Mouse (Mus musculus) forebrain, embryonic 15.5 days (tissue): ENCODE results near the gene Vmn1r15. TPM values are rescaled to one million over a fixed set of nuclear protein-coding genes. Genes with fewer than 3 reads are reported as not detected.

Experiments
- ATAC-seq: fragments of 200-750 bp; cut with Nextera tagmentation; replicated peaks from 2 replicates; pipeline ENCODE4 v1.8.0; 2017; ENCODE audit warnings: mild to moderate bottlenecking, moderate TSS enrichment, moderate library complexity
- H3K27ac ChIP-seq: fragments of 300-500 bp; sonication (generic); replicated peaks from 2 replicates; pipeline ENCODE4 v1.5.1; 2015; ENCODE audit warnings: mild to moderate bottlenecking, inconsistent platforms
- H3K27me3 ChIP-seq: fragments of 300-500 bp; sonication (generic); 2 replicates; pipeline ENCODE4 v1.6.1; 2015; ENCODE audit warnings: inconsistent platforms
- H3K36me3 ChIP-seq: fragments of 300-500 bp; sonication (generic); 2 replicates; pipeline ENCODE4 v1.6.1; 2015; ENCODE audit warnings: mild to moderate bottlenecking, inconsistent platforms
- H3K4me1 ChIP-seq: fragments of 300-500 bp; sonication (generic); 2 replicates; pipeline ENCODE4 v1.6.1; 2015; ENCODE audit warnings: inconsistent platforms
- H3K4me2 ChIP-seq: fragments of 300-500 bp; sonication (generic); replicated peaks from 2 replicates; pipeline ENCODE4 v1.6.1; 2015; ENCODE audit warnings: mild to moderate bottlenecking, inconsistent platforms
- H3K4me3 ChIP-seq: fragments of 300-500 bp; sonication (generic); 2 replicates; pipeline ENCODE4 v1.5.1; 2015; ENCODE audit warnings: mild to moderate bottlenecking, inconsistent platforms
- H3K9ac ChIP-seq: fragments of 300-500 bp; sonication (generic); replicated peaks from 2 replicates; pipeline ENCODE4 v1.6.1; 2015; ENCODE audit warnings: mild to moderate bottlenecking, inconsistent platforms
- H3K9me3 ChIP-seq: fragments of 300-500 bp; sonication (generic); 2 replicates; pipeline ENCODE4 v1.6.1; 2016; ENCODE audit warnings: inconsistent platforms
- WGBS: fragments of 180-500 bp; shearing (Covaris S2); methylation state at CpG from one replicate; pipeline ENCODE4 v1.1.7; 2015; ENCODE audit warnings: mixed read lengths; 5-methylcytosine and 5-hydroxymethylcytosine counted together
- polyA plus RNA-seq: library from polyadenylated mRNA; unstranded; fragments of >200 nt; fragmentation: Nextera tagmentation; extraction: Ambion mirVana; gene quantifications from 2 replicates; pipeline ENCODE4 v1.2.1, GENCODE M21; 2015

Gene Vmn1r15
- polyA plus RNA-seq = not detected in 2 replicates

- no peak within 1 kb of the TSS for H3K4me3 ChIP-seq
- H3K27me3 ChIP-seq = no peaks in the 10 kb centered on the region
- H3K4me2 ChIP-seq = no peak within 1 kb of the TSS
- WGBS = 88% methylated on average over 1 of the region's 1 CpGs
- no peaks in the 10 kb centered on the region for H3K36me3 ChIP-seq
- no peaks in the 10 kb centered on the region for H3K4me1 ChIP-seq
- no peak within 1 kb of the TSS for H3K9ac ChIP-seq
- no peak within 1 kb of the TSS for H3K27ac ChIP-seq
- no peak for ATAC-seq
- no peaks in the 10 kb centered on the region for H3K9me3 ChIP-seq
Observed at GRCm38 (mm10) chr6:57257652-57258051, at the start of gene Vmn1r15. Gene Vmn1r15, plus strand, starts transcription at chr6:57257952.

- Histone ChIP-seq H3K9me3 (no peaks in the 10 kb centered on the region), H3K4me1 (no peaks in the 10 kb centered on the region), H3K36me3 (no peaks in the 10 kb centered on the region), H3K27me3 (no peaks in the 10 kb centered on the region), H3K4me3 (no peak within 1 kb of the TSS), H3K27ac (no peak within 1 kb of the TSS), H3K4me2 (no peak within 1 kb of the TSS), H3K9ac (no peak within 1 kb of the TSS)
- WGBS = 94% methylated on average over 3 of the region's 3 CpGs
- no peak for ATAC-seq
Observed at GRCm38 (mm10) chr6:57231386-57231785, 26.4 kb upstream of the Vmn1r15 start, which contains the start of gene Vmn1r14. Gene Vmn1r14, plus strand, starts transcription at chr6:57231686.

GRCm38 (mm10) chr6:57260990-57261389 lies 3.2 kb downstream of the Vmn1r15 start:
- Histone ChIP-seq H3K27me3 (no peaks in the 10 kb centered on the region), H3K27ac (no peak overlapping the region), H3K4me1 (no peaks in the 10 kb centered on the region), H3K36me3 (no peaks in the 10 kb centered on the region), H3K9me3 (no peaks in the 10 kb centered on the region), H3K4me2 (no peak overlapping the region), H3K4me3 (no peak overlapping the region), H3K9ac (no peak overlapping the region)
- ATAC-seq = no peak
- WGBS = 93% methylated on average over 2 of the region's 2 CpGs

- no peaks in the 10 kb centered on the region for H3K36me3 ChIP-seq
- WGBS = 76% methylated on average over 3 of the region's 3 CpGs
- H3K4me1 ChIP-seq = no peaks in the 10 kb centered on the region
- no peak overlapping the region for H3K9ac ChIP-seq
- no peaks in the 10 kb centered on the region for H3K27me3 ChIP-seq
- no peak overlapping the region for H3K27ac ChIP-seq
- ATAC-seq = no peak
- H3K4me2 ChIP-seq = no peak overlapping the region
- no peaks in the 10 kb centered on the region for H3K9me3 ChIP-seq
- no peak overlapping the region for H3K4me3 ChIP-seq
Observed at GRCm38 (mm10) chr6:57271881-57272280, 14.1 kb downstream of the Vmn1r15 start.

- Histone ChIP-seq H3K9me3 (no peaks in the 10 kb centered on the region), H3K27me3 (no peaks in the 10 kb centered on the region), H3K4me1 (no peaks in the 10 kb centered on the region), H3K4me3 (no peak overlapping the region), H3K4me2 (no peak overlapping the region), H3K27ac (no peak overlapping the region), H3K36me3 (no peaks in the 10 kb centered on the region), H3K9ac (no peak overlapping the region)
- no peak for ATAC-seq
Observed at GRCm38 (mm10) chr6:57272517-57272916, 14.8 kb downstream of the Vmn1r15 start.

GRCm38 (mm10) chr6:57278952-57279351 lies 21.2 kb downstream of the Vmn1r15 start:
- ATAC-seq = no peak
- Histone ChIP-seq H3K9ac (no peak overlapping the region), H3K4me3 (no peak overlapping the region), H3K4me2 (no peak overlapping the region), H3K27me3 (no peaks in the 10 kb centered on the region), H3K36me3 (no peaks in the 10 kb centered on the region), H3K4me1 (no peaks in the 10 kb centered on the region), H3K27ac (no peak overlapping the region), H3K9me3 (no peaks in the 10 kb centered on the region)

Other genes starting within 250 kb of the Vmn1r15 start
- not detected in 2 replicates for gene Vmn1r7, start 232.6 kb upstream of the Vmn1r15 start, polyA plus RNA-seq
- gene Vmn1r8, start 225.7 kb upstream of the Vmn1r15 start, polyA plus RNA-seq = not detected in 2 replicates
- gene Vmn1r9, start 191.2 kb upstream of the Vmn1r15 start, polyA plus RNA-seq = not detected in 2 replicates
- not detected in 2 replicates for gene Vmn1r10, start 148.5 kb upstream of the Vmn1r15 start, polyA plus RNA-seq
- gene Vmn1r11, start 124.5 kb upstream of the Vmn1r15 start, polyA plus RNA-seq = not detected in 2 replicates
- not detected in 2 replicates for gene Vmn1r12, start 101.0 kb upstream of the Vmn1r15 start, polyA plus RNA-seq
- gene Vmn1r13, start 54.7 kb upstream of the Vmn1r15 start, polyA plus RNA-seq = not detected in 2 replicates
- not detected in 2 replicates for gene Vmn1r14, start 26.3 kb upstream of the Vmn1r15 start, polyA plus RNA-seq
- not detected in 2 replicates for gene Vmn1r16, start 71.5 kb downstream of the Vmn1r15 start, polyA plus RNA-seq
- gene Vmn1r17, start 105.8 kb downstream of the Vmn1r15 start, polyA plus RNA-seq = not detected in 2 replicates
- gene Vmn1r18, start 137.8 kb downstream of the Vmn1r15 start, polyA plus RNA-seq = not detected in 2 replicates
- gene Vmn1r19, start 145.8 kb downstream of the Vmn1r15 start, polyA plus RNA-seq = not detected in 2 replicates
- not detected in 2 replicates for gene Vmn1r20, start 171.0 kb downstream of the Vmn1r15 start, polyA plus RNA-seq